Mouse (Mus musculus): Measurements from ENCODE around the gene Scrn3.

GRCm38 (mm10) chr2:73379656-73380055 lies 67.3 kb downstream of the Scrn3 start:
- TF ChIP-seq CTCF (IDR thresholded peaks at IDR 0.05; ENCODE audit: low read depth), result no peak
- TF ChIP-seq EP300 (IDR thresholded peaks at IDR 0.05; ENCODE audit: low read depth), result no peak

Measured in liver, postnatal 0 days (tissue).